Mouse (Mus musculus) lung, postnatal 0 days (tissue): ENCODE measurements around the gene Rpain. TPM values are rescaled to one million over a fixed set of nuclear protein-coding genes. Genes with fewer than 3 reads are reported as not detected.

Experiments
- ATAC-seq: fragments of 200-750 bp; cut with Nextera tagmentation; 2 replicates; pipeline ENCODE4 v1.8.0; 2017; ENCODE audit warnings: moderate library complexity
- DNase-seq: peaks from one replicate; pipeline ENCODE4 v3.0.0-alpha.2; 2016; ENCODE audit warnings: low spot score
- H3K27ac ChIP-seq: fragments of 300-500 bp; sonication (generic); 2 replicates; pipeline ENCODE4 v1.5.1; 2014; ENCODE audit warnings: antibody characterized with exemption, mild to moderate bottlenecking, low read length, mixed read lengths
- H3K27me3 ChIP-seq: fragments of 300-500 bp; sonication (generic); replicated peaks from 2 replicates; pipeline ENCODE4 v1.6.1; 2014; ENCODE audit warnings: low read length, mixed read lengths; ENCODE audit not compliant: insufficient read depth
- H3K36me3 ChIP-seq: fragments of 300-500 bp; sonication (generic); 2 replicates; pipeline ENCODE4 v1.6.1; 2014; ENCODE audit warnings: low read length, mixed read lengths; ENCODE audit not compliant: insufficient read depth
- H3K4me1 ChIP-seq: fragments of 300-500 bp; sonication (generic); 2 replicates; pipeline ENCODE4 v1.6.1; 2014; ENCODE audit warnings: antibody characterized with exemption, low read depth, low read length, mixed read lengths; ENCODE audit not compliant: insufficient read depth
- H3K4me2 ChIP-seq: fragments of 300-500 bp; sonication (generic); replicated peaks from 2 replicates; pipeline ENCODE4 v1.6.1; 2014; ENCODE audit warnings: low read depth, mild to moderate bottlenecking, low read length, moderate library complexity, mixed read lengths
- H3K4me3 ChIP-seq: fragments of 300-500 bp; sonication (generic); 2 replicates; pipeline ENCODE4 v1.5.1; 2014; ENCODE audit warnings: low read depth, low read length
- H3K9ac ChIP-seq: fragments of 300-500 bp; sonication (generic); replicated peaks from 2 replicates; pipeline ENCODE4 v1.6.1; 2014; ENCODE audit warnings: low read depth, mild to moderate bottlenecking
- H3K9me3 ChIP-seq: fragments of 300-500 bp; sonication (generic); 2 replicates; pipeline ENCODE4 v1.6.1; 2016; ENCODE audit warnings: low read length, mixed read lengths
- CTCF ChIP-seq: IDR thresholded peaks from 2 replicates; pipeline ENCODE4 v1.5.1; 2016; ENCODE audit warnings: antibody characterized with exemption, mild to moderate bottlenecking
- EP300 ChIP-seq: IDR thresholded peaks from 2 replicates; pipeline ENCODE4 v1.6.1; 2016; ENCODE audit warnings: antibody characterized with exemption, mild to moderate bottlenecking, control low read depth
- WGBS: fragments of 180-500 bp; shearing (Covaris S2); extraction: QIAGEN DNeasy Blood & Tissue Kit; methylation state at CpG from one replicate; pipeline ENCODE4 v1.1.7; 2014; 5-methylcytosine and 5-hydroxymethylcytosine counted together
- polyA plus RNA-seq: library from polyadenylated mRNA; unstranded; fragments of >200 nt; fragmentation: Nextera tagmentation; extraction: Ambion mirVana; gene quantifications from 2 replicates; pipeline ENCODE4 v1.2.1, GENCODE M21; 2015

Rpain gene
- polyA plus RNA-seq, 1 experiment from 2014 or later = 97.5 TPM

DNA sequence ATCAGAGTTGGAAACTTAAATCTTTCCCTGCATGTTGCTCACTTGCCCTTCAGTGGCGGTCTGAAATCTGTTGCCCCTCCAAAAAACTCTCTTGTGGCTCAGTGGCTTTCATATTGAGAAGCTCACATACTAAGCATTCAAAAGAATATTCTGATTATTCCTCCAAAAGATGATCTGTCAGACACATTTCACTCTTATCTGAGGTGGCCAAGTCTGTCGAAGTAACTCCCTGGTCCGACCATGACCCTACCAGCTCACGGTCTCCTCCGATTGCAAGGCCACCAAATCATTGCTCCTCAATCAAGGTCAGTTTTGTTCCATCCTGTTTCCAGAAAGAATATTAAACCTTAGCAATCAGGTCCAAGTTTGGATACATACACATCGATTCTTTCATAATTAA is 37.0 kb downstream of the Rpain start:
- no peak overlapping the region for H3K9ac ChIP-seq
- H3K4me2 ChIP-seq = no peak overlapping the region
- DNase-seq (no peak), ATAC-seq (no peak)
- H3K4me3 ChIP-seq = no peak overlapping the region
- no peaks in the 10 kb centered on the region for H3K9me3 ChIP-seq
- no peak overlapping the region for H3K27ac ChIP-seq
- H3K4me1 ChIP-seq = peaks cover 9% of the 10 kb centered on the region
- WGBS = 93% methylated on average over 6 of the region's 6 CpGs
- H3K36me3 ChIP-seq = peaks cover 10% of the 10 kb centered on the region; the same call in 1 of the 2 replicates
- TF ChIP-seq CTCF = no peak
- H3K27me3 ChIP-seq = no peaks in the 10 kb centered on the region

DNA sequence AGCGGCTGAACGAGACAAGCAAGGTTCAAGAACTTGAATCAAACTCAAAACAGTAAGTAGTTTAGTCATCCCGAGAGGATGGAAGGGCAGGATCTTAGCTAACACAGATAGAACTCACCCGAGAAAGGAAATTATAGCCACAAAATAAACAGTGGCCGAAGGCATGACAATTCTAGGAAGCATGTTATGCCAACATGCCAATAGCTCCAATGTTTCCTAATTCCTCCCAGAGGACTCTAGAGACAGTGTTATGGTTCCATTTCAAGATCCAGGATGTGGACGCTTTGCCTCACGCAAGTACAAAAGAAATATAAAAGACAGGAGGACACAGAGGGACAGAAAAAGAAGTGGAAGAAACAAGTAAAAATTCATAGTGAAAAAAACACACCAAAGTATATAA is 37.8 kb downstream of the Rpain start:
- no peaks in the 10 kb centered on the region for H3K9me3 ChIP-seq
- no peak overlapping the region for H3K4me3 ChIP-seq
- peak; percentile 37 for DNase-seq
- 68% methylated on average over 7 of the region's 7 CpGs for WGBS
- no peak for ATAC-seq
- H3K36me3 ChIP-seq = peaks cover 10% of the 10 kb centered on the region; the same call in 1 of the 2 replicates
- H3K4me2 ChIP-seq = no peak overlapping the region
- TF ChIP-seq CTCF (no peak), EP300 (peak; percentile 65)
- H3K4me1 ChIP-seq = peaks cover 9% of the 10 kb centered on the region
- H3K27me3 ChIP-seq = no peaks in the 10 kb centered on the region
- no peak overlapping the region for H3K27ac ChIP-seq
- H3K9ac ChIP-seq = no peak overlapping the region

DNA sequence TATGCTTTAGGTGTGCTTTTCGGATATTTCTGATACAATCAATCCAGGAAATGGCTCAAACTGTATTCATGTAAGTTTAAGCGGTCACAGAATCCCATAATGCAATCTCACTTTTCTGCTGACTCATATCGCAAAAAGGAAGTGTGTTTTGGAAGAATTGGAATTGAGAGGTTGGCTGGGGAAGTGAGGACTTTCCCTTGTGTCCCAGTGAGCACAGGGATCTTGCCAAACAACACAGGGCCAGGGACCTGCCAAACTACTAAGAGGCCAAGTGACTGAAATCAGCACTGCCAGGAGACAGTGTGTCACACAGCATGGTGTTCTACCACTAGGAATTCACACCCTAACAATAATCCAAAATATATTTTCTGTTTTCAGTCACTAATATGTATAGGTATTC is 38.3 kb downstream of the Rpain start:
- TF ChIP-seq CTCF = no peak
- TF ChIP-seq EP300 = no peak
- peaks cover 12% of the 10 kb centered on the region; the same call in 1 of the 2 replicates for H3K36me3 ChIP-seq
- H3K27ac ChIP-seq = no peak overlapping the region
- H3K27me3 ChIP-seq = no peaks in the 10 kb centered on the region
- ATAC-seq (no peak), DNase-seq (peak; percentile 36)
- H3K9me3 ChIP-seq = no peaks in the 10 kb centered on the region
- no peak overlapping the region for H3K4me3 ChIP-seq
- H3K4me1 ChIP-seq = peaks cover 4% of the 10 kb centered on the region
- no peak overlapping the region for H3K9ac ChIP-seq
- no peak overlapping the region for H3K4me2 ChIP-seq
- WGBS = 79% methylated on average over 3 of the region's 3 CpGs

DNA sequence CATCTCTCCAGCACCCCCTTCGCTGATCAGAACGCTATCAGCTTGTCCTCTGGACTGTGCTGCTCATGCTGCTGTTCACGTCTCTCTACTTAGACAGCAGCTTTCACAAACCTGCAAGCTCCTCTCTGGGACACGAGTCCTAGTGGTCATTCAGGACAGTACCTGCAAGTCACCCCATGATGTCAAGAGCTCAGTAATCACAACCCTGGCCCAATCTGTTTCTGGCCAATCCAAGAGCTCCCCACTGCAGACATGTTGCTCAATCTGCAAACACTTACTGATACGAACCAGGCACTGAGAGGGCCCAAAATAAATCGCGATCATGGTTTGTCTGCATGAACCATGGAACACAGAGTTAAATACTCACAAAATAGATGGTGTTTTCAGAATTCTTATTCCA is 42.7 kb downstream of the Rpain start:
- Histone ChIP-seq H3K36me3 (peaks cover 13% of the 10 kb centered on the region; the same call in 1 of the 2 replicates), H3K9ac (no peak overlapping the region), H3K4me2 (no peak overlapping the region), H3K9me3 (no peaks in the 10 kb centered on the region), H3K27ac (no peak overlapping the region), H3K4me3 (no peak overlapping the region), H3K4me1 (0 out of 2 replicates have a peak, but pooled peaks cover 2% of the 10 kb centered on the region), H3K27me3 (no peaks in the 10 kb centered on the region)
- TF ChIP-seq EP300 = peak; percentile 51; the same call in 1 of the 2 replicates
- peak; percentile 41; the same call in 1 of the 2 replicates for TF ChIP-seq CTCF
- 69% methylated on average over 7 of the region's 7 CpGs for WGBS
- peak; percentile 87 for ATAC-seq
- peak; percentile 64 for DNase-seq

DNA sequence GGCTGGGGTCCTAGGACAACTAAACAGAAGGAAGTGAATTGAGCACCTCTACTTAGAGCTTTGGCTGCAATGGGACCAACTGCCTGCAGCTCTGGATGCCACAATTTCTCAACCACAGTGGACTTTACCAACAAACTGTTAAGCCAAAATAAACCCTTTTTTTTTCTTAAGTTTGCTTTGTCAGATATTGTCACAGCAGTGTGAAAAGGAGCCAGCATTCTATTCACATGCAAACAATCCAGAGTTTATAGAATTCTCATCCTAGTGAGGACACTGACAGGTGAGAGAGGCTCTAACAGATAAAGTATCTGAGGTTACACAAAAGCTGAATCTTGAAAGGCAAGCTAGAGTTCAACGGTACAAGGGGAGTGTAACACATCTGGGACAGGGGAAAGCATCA is 47.0 kb downstream of the Rpain start:
- H3K4me2 ChIP-seq = no peak overlapping the region
- no peak overlapping the region for H3K27ac ChIP-seq
- ATAC-seq (no peak), DNase-seq (no peak)
- TF ChIP-seq CTCF = no peak
- TF ChIP-seq EP300 = no peak
- H3K9ac ChIP-seq = no peak overlapping the region
- 0 out of 2 replicates have a peak, but pooled peaks cover 3% of the 10 kb centered on the region for H3K36me3 ChIP-seq
- H3K27me3 ChIP-seq = no peaks in the 10 kb centered on the region
- H3K9me3 ChIP-seq = no peaks in the 10 kb centered on the region
- no peak overlapping the region for H3K4me3 ChIP-seq
- WGBS = 89% methylated on average over 1 of the region's 1 CpGs
- 0 out of 2 replicates have a peak, but pooled peaks cover 6% of the 10 kb centered on the region for H3K4me1 ChIP-seq

DNA sequence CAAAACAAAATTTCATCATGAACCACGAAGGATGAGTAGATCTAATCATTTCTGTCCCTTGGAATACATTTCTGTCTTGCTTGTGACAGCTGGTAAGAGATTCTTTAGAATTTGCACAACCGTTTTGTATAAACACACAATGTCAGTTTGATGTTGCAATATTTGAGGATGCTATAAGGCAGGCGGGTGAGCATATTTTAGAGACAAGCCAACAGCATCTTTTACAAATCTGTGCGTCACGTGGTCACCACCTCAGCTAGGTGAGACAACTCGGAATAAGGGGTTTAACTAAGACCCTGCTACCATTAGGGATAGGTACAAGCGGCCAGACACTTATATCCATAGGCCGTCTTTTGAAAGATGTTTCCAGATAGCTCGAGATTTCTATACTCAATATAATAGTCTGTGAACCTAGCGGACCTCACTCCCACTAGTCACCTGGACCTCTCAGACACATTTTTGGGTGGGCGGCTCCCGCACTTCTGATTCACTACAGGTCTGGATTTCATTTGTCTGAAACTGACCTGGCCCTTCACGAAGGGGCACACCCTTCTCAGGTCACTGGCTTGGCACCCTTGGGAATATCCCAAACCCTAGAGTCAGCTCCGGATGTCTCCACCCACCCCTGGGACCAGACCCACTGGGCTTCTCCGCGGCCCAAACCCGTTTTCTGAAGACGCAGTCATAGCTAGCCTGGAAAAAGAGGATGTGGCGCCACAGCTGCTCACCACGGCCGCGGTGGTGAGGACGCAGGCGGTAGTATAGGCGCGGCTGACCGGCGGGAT is 48.6 kb downstream of the Rpain start:
- peak; percentile 11 for ATAC-seq
- Histone ChIP-seq H3K27me3 (no peaks in the 10 kb centered on the region), H3K36me3 (no peaks in the 10 kb centered on the region), H3K9me3 (no peaks in the 10 kb centered on the region), H3K4me3 (peak overlapping the region; percentile 72), H3K4me2 (peak overlapping the region; percentile 61), H3K4me1 (0 out of 2 replicates have a peak, but pooled peaks cover 6% of the 10 kb centered on the region), H3K27ac (peak overlapping the region; percentile 77), H3K9ac (peak overlapping the region; percentile 64)
- DNase-seq = peak; percentile 62
- WGBS = 4% methylated on average over 28 of the region's 28 CpGs
- no peak for TF ChIP-seq CTCF
- no peak; the same call in 1 of the 2 replicates for TF ChIP-seq EP300
